Mouse (Mus musculus) C2C12 (cell line): ENCODE data around the gene Cradd. TPM values are rescaled to one million over a fixed set of nuclear protein-coding genes. Genes with fewer than 3 reads are reported as not detected.

Experiments used
- H3K27me3 ChIP-seq: one replicate; pipeline ENCODE4 v1.6.1; 2011; ENCODE audit not compliant: control insufficient read depth, insufficient read depth, insufficient read length
- H3K36me3 ChIP-seq: one replicate; pipeline ENCODE4 v1.6.1; 2011; ENCODE audit not compliant: control insufficient read depth, insufficient read depth
- H3K4me3 ChIP-seq: one replicate; pipeline ENCODE4 v1.5.1; 2011; ENCODE audit warnings: mild to moderate bottlenecking, control low read depth; ENCODE audit not compliant: poor library complexity, insufficient read depth, severe bottlenecking
- H3K79me2 ChIP-seq: one replicate; pipeline ENCODE4 v1.6.1; 2011; ENCODE audit not compliant: control insufficient read depth, insufficient read depth
- H3K79me3 ChIP-seq: one replicate; pipeline ENCODE4 v1.6.1; 2011; ENCODE audit warnings: low read depth, control low read depth
- H3ac ChIP-seq: one replicate; pipeline ENCODE3; 2011; ENCODE audit warnings: low read depth; ENCODE audit not compliant: control insufficient read depth, insufficient read length
- CEBPB ChIP-seq: IDR thresholded peaks from one replicate; pipeline ENCODE4 v1.6.1; 2011; ENCODE audit warnings: low read depth, mild to moderate bottlenecking, control low read depth, moderate library complexity
- CTCF ChIP-seq: IDR thresholded peaks from one replicate; pipeline ENCODE4 v1.5.1; 2011; ENCODE audit not compliant: control insufficient read depth, insufficient read depth, insufficient read length
- FOSL1 ChIP-seq: IDR thresholded peaks from one replicate; pipeline ENCODE4 v1.8.0; 2011; ENCODE audit warnings: mild to moderate bottlenecking, low read length; ENCODE audit not compliant: poor library complexity, insufficient read depth, severe bottlenecking
- MAX ChIP-seq: IDR thresholded peaks from one replicate; pipeline ENCODE4 v1.6.1; 2011; ENCODE audit warnings: mild to moderate bottlenecking, control low read depth
- MYOD1 ChIP-seq: IDR thresholded peaks from one replicate; pipeline ENCODE4 v1.6.1; 2011; ENCODE audit warnings: low read depth; ENCODE audit not compliant: control insufficient read depth, insufficient read length
- MYOG ChIP-seq: IDR thresholded peaks from one replicate; pipeline ENCODE4 v1.6.1; 2011; ENCODE audit not compliant: control insufficient read depth, insufficient read length; ENCODE audit errors: extremely low read depth
- USF1 ChIP-seq: IDR thresholded peaks from one replicate; pipeline ENCODE4 v1.6.1; 2011; ENCODE audit warnings: low read depth, mild to moderate bottlenecking, control low read depth, moderate library complexity
- polyA plus RNA-seq: library from polyadenylated mRNA; unstranded; fragments of >200 nt; fragmentation: generic; extraction: Trizol; gene quantifications from one replicate; pipeline ENCODE4 v1.2.1, GENCODE M21; 2012; ENCODE audit warnings: missing spikeins

Gene Cradd
- polyA plus RNA-seq, 1 experiment, result 4.5 TPM

DNA sequence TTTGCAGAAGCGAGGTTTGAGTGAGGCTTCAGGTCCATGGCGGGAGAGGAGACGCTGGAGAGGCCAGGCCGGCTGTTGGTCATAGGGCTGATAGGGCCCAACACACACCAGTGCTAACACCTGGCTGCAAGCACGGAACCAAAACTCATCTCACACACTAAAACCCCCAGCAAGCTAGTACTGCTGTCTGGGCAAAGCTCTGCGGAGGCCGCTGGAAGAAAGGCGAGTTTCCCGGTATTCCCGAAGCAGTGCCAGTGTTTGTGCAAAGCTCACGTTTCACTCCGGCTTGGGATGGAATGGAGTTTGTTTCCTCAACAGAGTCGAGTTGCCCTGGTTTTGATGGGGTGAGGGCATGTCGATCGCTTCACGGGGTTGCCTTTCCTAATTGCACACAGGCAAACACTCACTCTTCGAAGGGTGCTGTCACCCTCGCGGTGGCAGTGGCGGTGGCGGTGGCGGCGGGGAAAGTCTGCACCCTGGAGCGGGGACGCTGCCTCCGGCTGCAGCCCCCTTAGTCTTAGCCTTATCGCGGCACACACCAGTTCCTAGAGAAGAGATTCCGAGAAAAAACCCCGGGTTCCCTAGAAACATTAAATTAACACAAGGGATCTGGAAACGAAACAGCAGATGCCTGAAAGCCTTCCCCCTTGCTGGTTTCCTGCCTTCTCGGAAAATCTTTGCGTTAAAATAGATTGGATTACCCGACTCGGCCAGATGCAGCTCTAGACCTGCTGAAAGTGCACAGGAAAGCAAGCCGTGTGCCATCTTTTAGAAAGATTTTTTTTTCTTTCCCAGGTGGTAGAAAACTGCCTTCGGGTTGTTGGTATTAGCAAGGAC lies 59.2 kb downstream of the Cradd start:
- H3K27me3 ChIP-seq, result no peaks in the 10 kb centered on the region
- no peak for TF ChIP-seq MYOD1
- no peak for TF ChIP-seq CTCF
- no peak for TF ChIP-seq MAX
- no peak for TF ChIP-seq MYOG
- no peak for TF ChIP-seq USF1
- no peak for TF ChIP-seq CEBPB
- no peak for TF ChIP-seq FOSL1
- no peaks in the 10 kb centered on the region for H3K79me3 ChIP-seq
- no peaks in the 10 kb centered on the region for H3K36me3 ChIP-seq
- H3K79me2 ChIP-seq, result no peaks in the 10 kb centered on the region
- H3K4me3 ChIP-seq, result no peak overlapping the region
- H3ac ChIP-seq, result peak overlapping the region; percentile 33

- H3K79me3 ChIP-seq, result no peaks in the 10 kb centered on the region
- H3K27me3 ChIP-seq, result no peaks in the 10 kb centered on the region
- H3K79me2 ChIP-seq, result no peaks in the 10 kb centered on the region
- H3K36me3 ChIP-seq, result no peaks in the 10 kb centered on the region
- H3K4me3 ChIP-seq, result no peak overlapping the region
- TF ChIP-seq MYOD1, result no peak
- TF ChIP-seq USF1, result no peak
- no peak for TF ChIP-seq MYOG
- TF ChIP-seq MAX, result no peak
- TF ChIP-seq CEBPB, result no peak
- no peak for TF ChIP-seq FOSL1
- TF ChIP-seq CTCF, result no peak
- no peak overlapping the region for H3ac ChIP-seq
Observed at GRCm38 (mm10) chr10:95262388-95262787, 61.5 kb downstream of the Cradd start.

DNA sequence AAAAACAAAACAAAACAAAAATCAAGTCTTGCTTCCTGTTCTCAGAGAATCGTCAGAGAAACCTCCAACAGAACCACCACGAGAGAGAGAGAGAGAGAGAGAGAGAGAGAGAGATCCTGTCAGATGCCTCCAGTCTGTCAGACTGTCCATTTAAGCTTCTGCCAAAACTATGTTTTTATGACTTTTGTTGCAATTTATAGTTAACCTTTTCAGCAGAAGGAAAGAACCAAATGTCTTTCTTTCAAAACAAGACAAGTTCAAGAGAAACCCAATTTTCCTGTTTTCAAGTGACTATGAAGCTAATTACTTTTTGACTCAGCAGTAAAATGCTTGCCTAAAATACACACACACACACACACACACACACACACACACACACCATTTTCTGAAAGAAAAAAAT lies 62.7 kb downstream of the Cradd start:
- Histone ChIP-seq H3K79me2 (no peaks in the 10 kb centered on the region), H3K36me3 (no peaks in the 10 kb centered on the region), H3ac (no peak overlapping the region), H3K27me3 (no peaks in the 10 kb centered on the region), H3K4me3 (no peak overlapping the region), H3K79me3 (no peaks in the 10 kb centered on the region)
- TF ChIP-seq CTCF, result no peak

- no peaks in the 10 kb centered on the region for H3K27me3 ChIP-seq
- H3K36me3 ChIP-seq, result no peaks in the 10 kb centered on the region
- TF ChIP-seq MYOG (no peak), USF1 (no peak), FOSL1 (no peak), CTCF (no peak), MYOD1 (no peak), CEBPB (no peak), MAX (no peak)
- H3K4me3 ChIP-seq, result no peak overlapping the region
- H3ac ChIP-seq, result no peak overlapping the region
- H3K79me2 ChIP-seq, result no peaks in the 10 kb centered on the region
- no peaks in the 10 kb centered on the region for H3K79me3 ChIP-seq
Observed at GRCm38 (mm10) chr10:95260420-95260819, 63.5 kb downstream of the Cradd start.

- Histone ChIP-seq H3K79me2 (no peaks in the 10 kb centered on the region), H3K36me3 (no peaks in the 10 kb centered on the region), H3ac (no peak overlapping the region), H3K4me3 (no peak overlapping the region), H3K79me3 (no peaks in the 10 kb centered on the region), H3K27me3 (no peaks in the 10 kb centered on the region)
- TF ChIP-seq MYOD1 (no peak), CTCF (no peak), USF1 (no peak), CEBPB (no peak), FOSL1 (no peak), MAX (no peak), MYOG (no peak)
Observed at GRCm38 (mm10) chr10:95258471-95259155, 65.3 kb downstream of the Cradd start.
